1 mouse cellular context compared by ENCODE assay signal in the genomic region with DNA sequence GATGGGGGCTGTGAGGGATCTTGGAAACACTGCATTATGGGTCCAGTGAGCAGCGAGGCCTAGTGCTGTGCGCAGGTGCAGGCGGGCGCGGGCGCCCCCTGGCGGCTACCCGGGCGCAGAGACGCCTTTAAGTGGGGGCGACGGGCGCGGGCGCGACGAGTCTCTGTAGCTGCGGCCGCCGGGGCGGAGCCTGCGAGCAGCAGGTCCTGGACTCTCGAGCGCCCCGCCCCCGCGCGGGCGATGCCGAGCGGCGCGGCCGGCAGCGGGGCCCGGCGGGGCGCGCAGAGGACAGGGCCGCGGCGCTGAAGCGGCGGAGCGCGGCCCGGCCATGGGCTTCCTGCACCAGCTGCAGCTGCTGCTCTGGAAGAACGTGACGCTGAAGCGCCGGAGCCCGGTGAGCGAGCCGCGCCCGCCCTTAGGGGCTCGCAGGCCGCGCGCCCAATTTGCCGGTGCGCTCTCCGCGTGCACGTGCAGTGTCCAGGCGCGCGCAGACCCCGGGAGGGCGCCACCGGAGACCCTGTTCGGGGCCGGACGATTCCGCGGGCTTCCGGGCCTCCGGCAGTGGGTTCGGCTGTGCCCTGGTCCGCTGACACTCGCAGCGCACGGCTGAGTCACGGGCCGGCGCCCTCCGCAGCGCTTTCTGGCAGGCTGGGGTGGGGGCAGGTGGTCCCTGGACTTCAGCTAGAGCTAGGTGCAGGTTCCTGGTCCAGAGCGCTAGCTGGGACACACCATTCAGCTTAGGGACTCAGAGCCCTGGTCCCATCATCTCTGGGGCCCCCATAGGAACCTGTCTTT.
TF ChIP-seq lines count a peak whose summit lies in the region.

A gene (plus strand): TSS at position 262 of the 795 bp plus-strand sequence.

TF ChIP-seq in CH12.LX, 34 proteins besides CTCF, POLR2A, EP300 and RAD21 (continued from another document):
- 0 out of 2 replicates have a peak, but pooled peaks have one; percentile 41 for TF ChIP-seq UBTF (IDR thresholded peaks at IDR 0.05; ENCODE audit: low read depth, low read length)
- TF ChIP-seq MAFK (IDR thresholded peaks at IDR 0.05; ENCODE audit: insufficient replicate concordance, low read length): no peak
- peak; percentile 90 for TF ChIP-seq NRF1 (IDR thresholded peaks at IDR 0.05; ENCODE audit: low read depth, low read length)
- TF ChIP-seq TCF12 (IDR thresholded peaks at IDR 0.05; ENCODE audit: low read depth, low read length): peak; percentile 77
- peak; percentile 44; the same call in 1 of the 2 replicates for TF ChIP-seq HCFC1 (IDR thresholded peaks at IDR 0.05; ENCODE audit: low read depth, low read length)
- TF ChIP-seq USF2 (conservative IDR thresholded peaks at IDR 0.05; ENCODE audit: low read depth, low read length): no peak
- TF ChIP-seq ELF1 (IDR thresholded peaks at IDR 0.05; ENCODE audit: low read depth, low read length): 0 out of 2 replicates have a peak, but pooled peaks have one; percentile 8
- no peak for TF ChIP-seq GABPA (IDR thresholded peaks at IDR 0.05; ENCODE audit: insufficient replicate concordance, low read depth, low read length)
- no peak for TF ChIP-seq E2F4 (IDR thresholded peaks at IDR 0.05; ENCODE audit: insufficient replicate concordance, low read depth, low read length)
- 0 out of 2 replicates have a peak, but pooled peaks have one; percentile 51 for TF ChIP-seq MEF2A (IDR thresholded peaks at IDR 0.05; ENCODE audit: borderline replicate concordance, low read depth, low read length)
- TF ChIP-seq ZMIZ1 (IDR thresholded peaks at IDR 0.05; ENCODE audit: low read depth, low read length): 0 out of 2 replicates have a peak, but pooled peaks have one; percentile 39
- TF ChIP-seq POLR2AphosphoS2 (IDR thresholded peaks at IDR 0.05; ENCODE audit: low read depth, low read length): no peak
- TF ChIP-seq SMC3 (IDR thresholded peaks at IDR 0.05; ENCODE audit: low read depth, low read length): peak; percentile 49
- no peak; the same call in 1 of the 2 replicates for TF ChIP-seq MAX (IDR thresholded peaks at IDR 0.05; ENCODE audit: low read length)
- no peak for TF ChIP-seq KAT2A (IDR thresholded peaks at IDR 0.05; ENCODE audit: insufficient replicate concordance, low read length)
- no peak for TF ChIP-seq CHD1 (IDR thresholded peaks at IDR 0.05; ENCODE audit: low read depth, low read length)
- peak; percentile 94 for TF ChIP-seq MAZ (IDR thresholded peaks at IDR 0.05; ENCODE audit: low read depth, low read length)
- TF ChIP-seq MXI1 (IDR thresholded peaks at IDR 0.05; ENCODE audit: low read depth, low read length): peak; percentile 66
- TF ChIP-seq BHLHE40 (IDR thresholded peaks at IDR 0.05; ENCODE audit: low read depth, low read length): peak; percentile 76
- TF ChIP-seq IRF4 (IDR thresholded peaks at IDR 0.05; ENCODE audit: low read depth, low read length): peak; percentile 60; the same call in 1 of the 2 replicates
